In genomic region chr13:96923999-96924961, GRCm38 (mm10) we compare ENCODE assay signal across 8 mouse cellular contexts. TPM values are rescaled to one million over a fixed set of nuclear protein-coding genes. Genes with fewer than 3 reads are reported as not detected.
DNase-seq lines count a peak whose midpoint lies in the region; ATAC-seq lines count a peak whose summit lies in the region.

Gene Gcnt4 (plus strand): TSS chr13:96924689.

- DNase-seq in urinary bladder, adult 18-20 months (ENCODE audit: low spot score in 2 of 2), result peak; percentile 41 to 45
- DNase-seq in urinary bladder, postnatal 10 days (ENCODE audit: low spot score), result no peak
- peak; percentile 70 for DNase-seq in embryo, embryonic 9.5 days (ENCODE audit: extremely low spot score)
- peak; percentile 83 for DNase-seq in heart, embryonic 10.5 days (ENCODE audit: low spot score)
- DNase-seq in kidney, adult 9 months, result peak; percentile 56
- DNase-seq in frontal cortex, postnatal 10 days (ENCODE audit: low spot score in 2 of 2), result no peak

- H3K4me3 ChIP-seq in heart, embryonic 10.5 days, result peak within 1 kb of the TSS; percentile 76
- H3K4me3 ChIP-seq in lung, embryonic 15.5 days, result peak within 1 kb of the TSS; percentile 65
- peak within 1 kb of the TSS; percentile 66 for H3K4me3 ChIP-seq in neural tube, embryonic 15.5 days (replicated peaks)

- H3K9ac ChIP-seq in lung, embryonic 15.5 days, result peak within 1 kb of the TSS; percentile 58
- H3K9ac ChIP-seq in neural tube, embryonic 15.5 days (replicated peaks), result peak within 1 kb of the TSS; percentile 56

- peaks cover 31% of the 10 kb centered on the region for H3K27me3 ChIP-seq in heart, embryonic 10.5 days (ENCODE audit: insufficient read depth, poor library complexity, severe bottlenecking)
- peaks cover 24% of the 10 kb centered on the region for H3K27me3 ChIP-seq in lung, embryonic 15.5 days
- peaks cover 23% of the 10 kb centered on the region for H3K27me3 ChIP-seq in neural tube, embryonic 15.5 days (replicated peaks)

- peaks cover 6% of the 10 kb centered on the region for H3K4me1 ChIP-seq in heart, embryonic 10.5 days
- H3K4me1 ChIP-seq in lung, embryonic 15.5 days, result peaks cover 7% of the 10 kb centered on the region; the same call in 1 of the 2 replicates
- peaks cover 18% of the 10 kb centered on the region for H3K4me1 ChIP-seq in neural tube, embryonic 15.5 days

- no peaks in the 10 kb centered on the region for H3K36me3 ChIP-seq in heart, embryonic 10.5 days
- H3K36me3 ChIP-seq in lung, embryonic 15.5 days, result no peaks in the 10 kb centered on the region
- no peaks in the 10 kb centered on the region for H3K36me3 ChIP-seq in neural tube, embryonic 15.5 days

- peak; percentile 80 for ATAC-seq in lung, embryonic 15.5 days (ENCODE audit: borderline replicate concordance, extremely low read depth, low FRiP score, low TSS enrichment)
- peak; percentile 62 for ATAC-seq in neural tube, embryonic 15.5 days (ENCODE audit: low FRiP score)

- no peaks in the 10 kb centered on the region for H3K9me3 ChIP-seq in heart, embryonic 10.5 days
- H3K9me3 ChIP-seq in lung, embryonic 15.5 days, result no peaks in the 10 kb centered on the region
- H3K9me3 ChIP-seq in neural tube, embryonic 15.5 days (replicated peaks), result no peaks in the 10 kb centered on the region

- H3K27ac ChIP-seq in heart, embryonic 10.5 days, result peak within 1 kb of the TSS; percentile 81
- H3K27ac ChIP-seq in lung, embryonic 15.5 days, result no peak within 1 kb of the TSS
- H3K27ac ChIP-seq in neural tube, embryonic 15.5 days (replicated peaks), result no peak within 1 kb of the TSS

- 8% methylated on average over 56 of the region's 56 CpGs for WGBS in heart, embryonic 10.5 days
- WGBS in lung, embryonic 15.5 days, result 8% methylated on average over 56 of the region's 56 CpGs
- 11% methylated on average over 56 of the region's 56 CpGs for WGBS in neural tube, embryonic 15.5 days

- peak within 1 kb of the TSS; percentile 97 for H3K4me2 ChIP-seq in lung, embryonic 15.5 days
- H3K4me2 ChIP-seq in neural tube, embryonic 15.5 days, result peak within 1 kb of the TSS; percentile 100

RNA-seq across cellular contexts. Expression of gene Gcnt4, which starts in this region (rescaled TPM):
- polyA plus RNA-seq in heart, embryonic 10.5 days (2016; fragmentation: Nextera tagmentation; extraction: Ambion mirVana), result 0.28 and 0.49 TPM in 2 replicates
- 0.31 and 0.36 TPM in 2 replicates for polyA plus RNA-seq in lung, embryonic 15.5 days (2015; fragmentation: Nextera tagmentation; extraction: Ambion mirVana)
- 0.08 and 0.20 TPM in 2 replicates for polyA plus RNA-seq in neural tube, embryonic 15.5 days (2015; fragmentation: Nextera tagmentation; extraction: Ambion mirVana)

Comparison
In these comparisons a context has a peak if more than half of its experiments do, and no peak if none do; other contexts are left out.
1. DNase-seq: peak in urinary bladder, adult 18-20 months (2 of 2), embryo, embryonic 9.5 days (single experiment) and kidney, adult 9 months (single experiment); none in urinary bladder, postnatal 10 days (single experiment) and frontal cortex, postnatal 10 days (0 of 2).
2. Peak in DNase-seq, H3K4me3 ChIP-seq and H3K27ac ChIP-seq in heart, embryonic 10.5 days; RNA of the gene not detected or under 1 TPM.
3. Peak in ATAC-seq, H3K4me3 ChIP-seq, H3K9ac ChIP-seq and H3K4me2 ChIP-seq in lung, embryonic 15.5 days; RNA of the gene not detected or under 1 TPM.
4. Peak in ATAC-seq, H3K4me3 ChIP-seq, H3K9ac ChIP-seq and H3K4me2 ChIP-seq in neural tube, embryonic 15.5 days; RNA of the gene not detected or under 1 TPM.
5. Peak in every context shown above with its lines, with median percentiles within 50 percentile points of each other: H3K4me3 ChIP-seq.